8 mouse cellular contexts compared by ENCODE assay signal in the genomic region with DNA sequence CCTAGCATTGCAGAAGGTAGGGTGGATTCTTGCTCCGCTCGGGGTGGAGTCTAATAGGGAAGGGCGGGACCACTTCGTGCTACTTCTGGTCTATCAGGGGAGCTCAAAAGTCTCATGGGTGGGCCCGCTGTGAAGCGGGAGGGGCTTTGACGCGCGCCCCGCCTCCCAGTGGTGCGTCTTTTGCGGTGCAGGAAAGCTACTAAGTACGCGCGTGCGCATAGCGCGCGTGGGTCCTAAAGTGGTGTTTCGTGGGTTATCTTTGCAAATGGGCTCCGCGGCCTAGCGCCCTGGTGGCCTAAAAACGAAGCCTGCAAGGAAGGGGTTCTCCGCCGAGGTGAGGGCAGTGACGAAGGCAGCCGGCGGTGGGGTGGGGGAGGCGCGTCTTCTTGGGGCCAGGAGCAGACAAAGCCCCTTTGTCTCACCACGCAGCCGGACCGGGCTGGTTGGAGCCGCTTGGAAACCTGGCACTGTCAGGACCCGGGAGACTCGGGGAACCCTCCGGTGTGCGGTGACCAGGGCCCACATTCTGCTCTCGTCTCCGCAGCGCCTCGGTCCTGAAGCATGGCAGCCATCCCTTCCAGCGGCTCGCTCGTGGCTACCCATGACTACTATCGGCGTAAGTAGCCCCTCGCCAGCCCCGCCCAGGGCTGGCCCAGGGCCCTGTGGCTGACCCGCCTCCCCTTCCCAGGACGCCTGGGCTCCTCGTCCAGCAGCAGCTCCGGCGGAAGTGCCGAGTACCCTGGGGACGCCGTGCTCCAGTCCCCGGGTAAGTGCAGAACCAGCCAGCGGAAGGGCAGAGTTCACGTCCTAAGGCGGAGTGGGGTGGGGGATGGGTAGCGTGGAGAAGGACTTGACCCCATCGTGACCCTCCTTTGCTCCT. TPM values are rescaled to one million over a fixed set of nuclear protein-coding genes. Genes with fewer than 3 reads are reported as not detected.
DNase-seq lines count a peak whose midpoint lies in the region; ATAC-seq and TF ChIP-seq lines count a peak whose summit lies in the region.

A gene (plus strand): TSS at position 127 of the 880 bp plus-strand sequence.

- peak; percentile 98 for DNase-seq in CD4-positive helper T cell, adult 2 months (ENCODE audit: low read depth, low spot score)
- peak; percentile 86 for DNase-seq in brain, embryonic 18.5 days (ENCODE audit: low read depth, low spot score)
- peak; percentile 95 for DNase-seq in kidney, postnatal 0 days (ENCODE audit: low spot score)
- peak; percentile 88 for DNase-seq in liver, embryonic 11.5 days (ENCODE audit: low spot score)
- DNase-seq in naive thymus-derived CD4-positive, alpha-beta T cell, adult 2 months (ENCODE audit: low read depth): peak; percentile 98

- H3K4me1 ChIP-seq in heart, embryonic 12.5 days (replicated peaks): peaks cover 9% of the 10 kb centered on the region; the same call in 1 of the 2 replicates
- peaks cover 6% of the 10 kb centered on the region; the same call in 1 of the 2 replicates for H3K4me1 ChIP-seq in kidney, postnatal 0 days (replicated peaks; ENCODE audit: insufficient read depth, low read length)
- peaks cover 8% of the 10 kb centered on the region for H3K4me1 ChIP-seq in liver, embryonic 11.5 days (replicated peaks; ENCODE audit: control insufficient read depth, insufficient read depth, low read length)
- H3K4me1 ChIP-seq in stomach, embryonic 14.5 days (ENCODE audit: control insufficient read depth, insufficient read depth, low read length): no peaks in the 10 kb centered on the region

- peak within 1 kb of the TSS; percentile 88 for H3K9ac ChIP-seq in heart, embryonic 12.5 days
- H3K9ac ChIP-seq in kidney, postnatal 0 days (ENCODE audit: low read depth, low read length): peak within 1 kb of the TSS; percentile 85
- H3K9ac ChIP-seq in liver, embryonic 11.5 days (ENCODE audit: low read depth, low read length): peak within 1 kb of the TSS; percentile 80
- H3K9ac ChIP-seq in stomach, embryonic 14.5 days (replicated peaks; ENCODE audit: low read depth, low read length): peak within 1 kb of the TSS; percentile 86

- H3K36me3 ChIP-seq in heart, embryonic 12.5 days: peaks cover 4% of the 10 kb centered on the region; the same call in 1 of the 2 replicates
- 0 out of 2 replicates have a peak, but pooled peaks cover 4% of the 10 kb centered on the region for H3K36me3 ChIP-seq in kidney, postnatal 0 days (ENCODE audit: insufficient read depth, low read length)
- no peaks in the 10 kb centered on the region for H3K36me3 ChIP-seq in liver, embryonic 11.5 days (ENCODE audit: control insufficient read depth, insufficient read depth, low read length)
- H3K36me3 ChIP-seq in stomach, embryonic 14.5 days (ENCODE audit: control insufficient read depth, insufficient read depth, low read length): no peaks in the 10 kb centered on the region; the same call in 1 of the 2 replicates

- peak; percentile 37; the same call in 1 of the 2 replicates for TF ChIP-seq CTCF in kidney, postnatal 0 days (IDR thresholded peaks at IDR 0.05; ENCODE audit: low read depth)

- H3K4me2 ChIP-seq in heart, embryonic 12.5 days: peak within 1 kb of the TSS; percentile 91
- H3K4me2 ChIP-seq in kidney, postnatal 0 days (ENCODE audit: low read length): peak within 1 kb of the TSS; percentile 72
- H3K4me2 ChIP-seq in liver, embryonic 11.5 days: peak within 1 kb of the TSS; percentile 74
- H3K4me2 ChIP-seq in stomach, embryonic 14.5 days (replicated peaks; ENCODE audit: low read depth, low read length): peak within 1 kb of the TSS; percentile 63

- under 1% methylated on average over 63 of the region's 64 CpGs for WGBS in heart, embryonic 12.5 days
- under 1% methylated on average over 63 of the region's 64 CpGs for WGBS in kidney, postnatal 0 days
- WGBS in liver, embryonic 11.5 days: under 1% methylated on average over 64 of the region's 64 CpGs
- under 1% methylated on average over 64 of the region's 64 CpGs for WGBS in stomach, embryonic 14.5 days

- peak within 1 kb of the TSS; percentile 94 for H3K27ac ChIP-seq in heart, embryonic 12.5 days (ENCODE audit: poor library complexity, severe bottlenecking)
- H3K27ac ChIP-seq in kidney, postnatal 0 days: peak within 1 kb of the TSS; percentile 97
- peak within 1 kb of the TSS; percentile 73 for H3K27ac ChIP-seq in liver, embryonic 11.5 days (ENCODE audit: low read depth, low read length)
- H3K27ac ChIP-seq in stomach, embryonic 14.5 days (ENCODE audit: low read length): peak within 1 kb of the TSS; percentile 93

- peak; percentile 93 for ATAC-seq in erythroid progenitor cell, adult 5-6 weeks (replicated peaks; ENCODE audit: low FRiP score, poor library complexity, severe bottlenecking)
- peak; percentile 96 for ATAC-seq in heart, embryonic 12.5 days (ENCODE audit: insufficient number of reproducible peaks, low FRiP score)
- peak; percentile 92 for ATAC-seq in kidney, postnatal 0 days (replicated peaks; ENCODE audit: low FRiP score, low read depth)
- peak; percentile 96 for ATAC-seq in liver, embryonic 11.5 days (replicated peaks; ENCODE audit: low FRiP score)
- peak; percentile 97 for ATAC-seq in stomach, embryonic 14.5 days (ENCODE audit: insufficient number of reproducible peaks, insufficient read depth, low FRiP score, low read depth)

- H3K4me3 ChIP-seq in heart, embryonic 12.5 days: peak within 1 kb of the TSS; percentile 75
- peak within 1 kb of the TSS; percentile 68 for H3K4me3 ChIP-seq in kidney, postnatal 0 days (replicated peaks; ENCODE audit: low read depth, low read length)
- peak within 1 kb of the TSS; percentile 67 for H3K4me3 ChIP-seq in liver, embryonic 11.5 days (ENCODE audit: low read depth, low read length)
- peak within 1 kb of the TSS; percentile 67 for H3K4me3 ChIP-seq in stomach, embryonic 14.5 days (ENCODE audit: low read depth, low read length)

- H3K27me3 ChIP-seq in heart, embryonic 12.5 days (replicated peaks): no peaks in the 10 kb centered on the region
- H3K27me3 ChIP-seq in kidney, postnatal 0 days (ENCODE audit: insufficient read depth, low read length): no peaks in the 10 kb centered on the region
- H3K27me3 ChIP-seq in liver, embryonic 11.5 days (replicated peaks; ENCODE audit: control insufficient read depth, insufficient read depth, low read length): no peaks in the 10 kb centered on the region
- H3K27me3 ChIP-seq in stomach, embryonic 14.5 days (ENCODE audit: control insufficient read depth, insufficient read depth, low read length): no peaks in the 10 kb centered on the region

- no peaks in the 10 kb centered on the region for H3K9me3 ChIP-seq in heart, embryonic 12.5 days (replicated peaks)
- no peaks in the 10 kb centered on the region for H3K9me3 ChIP-seq in kidney, postnatal 0 days (replicated peaks; ENCODE audit: low read length)
- no peaks in the 10 kb centered on the region for H3K9me3 ChIP-seq in liver, embryonic 11.5 days (ENCODE audit: control insufficient read depth, low read length)
- no peaks in the 10 kb centered on the region for H3K9me3 ChIP-seq in stomach, embryonic 14.5 days (ENCODE audit: control insufficient read depth, low read depth, low read length)

RNA-seq across cellular contexts. Expression of the gene that starts here (rescaled TPM):
- 80.4 and 90.5 TPM in 2 replicates for total RNA-seq in erythroid progenitor cell, adult 5-6 weeks (2015; ENCODE audit: low replicate concordance)
- 24.1 and 26.0 TPM in 2 replicates for total RNA-seq in erythroid progenitor cell, adult 5-6 weeks (2017; ENCODE audit: low replicate concordance)
- 174 and 175 TPM in 2 replicates for polyA plus RNA-seq in heart, embryonic 12.5 days (2016; fragmentation: Nextera tagmentation; extraction: Ambion mirVana)
- polyA plus RNA-seq in kidney, postnatal 0 days (2015; fragmentation: Nextera tagmentation; extraction: Ambion mirVana): 262 and 278 TPM in 2 replicates
- 172 and 179 TPM in 2 replicates for polyA plus RNA-seq in liver, embryonic 11.5 days (2014; fragmentation: Nextera tagmentation; extraction: Ambion mirVana)
- 354 and 378 TPM in 2 replicates for polyA plus RNA-seq in stomach, embryonic 14.5 days (2014; fragmentation: Nextera tagmentation; extraction: Ambion mirVana)

Comparison
In these comparisons a context has a peak if more than half of its experiments do, and no peak if none do; other contexts are left out.
1. Peak in every context shown above with its lines: DNase-seq, ATAC-seq, H3K4me3 ChIP-seq and H3K27ac ChIP-seq.